Mouse (Mus musculus): ENCODE data around the gene Lgals3bp.

The Lgals3bp gene

GRCm38 (mm10) chr11:118401760-118402280, at the start of gene Lgals3bp:
Gene Lgals3bp (minus strand): TSS chr11:118402092.
- DNase-seq: peak; percentile 71 to 75

GRCm38 (mm10) chr11:118451211-118451610, 49.3 kb upstream of the Lgals3bp start:
- DNase-seq: no peak

- DNase-seq: no peak
These were observed 46.5 kb upstream of the Lgals3bp start for GRCm38 (mm10) chr11:118448385-118448784.

- peak in 1 of 2 experiments; percentile 56 for DNase-seq
These were observed 45.5 kb upstream of the Lgals3bp start for GRCm38 (mm10) chr11:118447346-118447745.

- DNase-seq: peak; percentile 80 to 83
These were observed 44.0 kb upstream of the Lgals3bp start for GRCm38 (mm10) chr11:118445843-118446242.

- peak; percentile 74 to 85 for DNase-seq
These were observed 41.5 kb upstream of the Lgals3bp start for GRCm38 (mm10) chr11:118443201-118443970.

GRCm38 (mm10) chr11:118442691-118443090, 40.8 kb upstream of the Lgals3bp start:
- peak in 1 of 2 experiments; percentile 21 for DNase-seq

GRCm38 (mm10) chr11:118438665-118439414, 36.9 kb upstream of the Lgals3bp start:
- peak in 1 of 2 experiments; percentile 18 for DNase-seq

GRCm38 (mm10) chr11:118436471-118436935, 34.6 kb upstream of the Lgals3bp start:
- DNase-seq: peak; percentile 84 to 88

- DNase-seq: no peak
These were observed 32.2 kb upstream of the Lgals3bp start for GRCm38 (mm10) chr11:118434093-118434492.

GRCm38 (mm10) chr11:118433398-118433868, 31.5 kb upstream of the Lgals3bp start:
- no peak for DNase-seq

- DNase-seq: peak; percentile 4 to 25
These were observed 29.4 kb upstream of the Lgals3bp start for GRCm38 (mm10) chr11:118431100-118431948.

GRCm38 (mm10) chr11:118430291-118430885, 28.5 kb upstream of the Lgals3bp start:
- no peak for DNase-seq

- no peak for DNase-seq
These were observed 27.2 kb upstream of the Lgals3bp start for GRCm38 (mm10) chr11:118428944-118429709.

GRCm38 (mm10) chr11:118428460-118428868, 26.6 kb upstream of the Lgals3bp start:
- DNase-seq: no peak

GRCm38 (mm10) chr11:118427986-118428385, 26.1 kb upstream of the Lgals3bp start, which contains the start of gene C1qtnf1:
Gene C1qtnf1 (plus strand): TSS chr11:118428203.
- no peak for DNase-seq

GRCm38 (mm10) chr11:118427266-118427779, 25.4 kb upstream of the Lgals3bp start:
- no peak for DNase-seq

- DNase-seq: no peak
These were observed 24.9 kb upstream of the Lgals3bp start for GRCm38 (mm10) chr11:118426765-118427164.

- no peak for DNase-seq
These were observed 22.9 kb upstream of the Lgals3bp start for GRCm38 (mm10) chr11:118424621-118425335.

All from cerebellum, postnatal 25 days (tissue).